Mouse (Mus musculus) MEL (cell line): ENCODE measurements around the gene Fbxo10. TPM values are rescaled to one million over a fixed set of nuclear protein-coding genes. Genes with fewer than 3 reads are reported as not detected.
"Not testable (repeated sequence)": the region's sequence is repeated elsewhere in the genome, so short reads cannot be mapped to it uniquely, and the experiment has no call there.

Experiments used
- DNase-seq: peaks from one replicate; pipeline ENCODE4 v3.0.0; 2011; ENCODE audit warnings: low read depth, low spot score
- H3K27ac ChIP-seq: 2 replicates; pipeline ENCODE4 v1.5.1; 2012; ENCODE audit warnings: low read depth, mild to moderate bottlenecking, control low read depth, low read length, moderate library complexity; ENCODE audit not compliant: control insufficient read depth
- H3K27me3 ChIP-seq, 2 experiments: fragments of 150-350 bp in 1 of 2; sonication (generic) in 1 of 2; 2 replicates each; pipeline ENCODE4 v1.6.1; 2012; ENCODE audit warnings: low read length in 2 of 2, mild to moderate bottlenecking in 2 of 2, improper control_type of control experiment in 1 of 2, moderate library complexity in 1 of 2; ENCODE audit not compliant: insufficient read depth in 2 of 2, control insufficient read depth in 1 of 2
- H3K36me3 ChIP-seq, 2 experiments: 2 replicates each; pipeline ENCODE4 v1.6.1; 2012 to 2014; ENCODE audit warnings: low read length in 2 of 2, improper control_type of control experiment in 1 of 2, inconsistent platforms in 1 of 2, mild to moderate bottlenecking in 1 of 2; ENCODE audit not compliant: insufficient read depth in 2 of 2, control insufficient read depth in 1 of 2
- H3K4me1 ChIP-seq, 2 experiments: fragments of 150-350 bp in 1 of 2; sonication (generic) in 1 of 2; 2 replicates each; pipeline ENCODE4 v1.6.1; 2012; ENCODE audit warnings: low read length in 2 of 2, improper control_type of control experiment in 1 of 2, mild to moderate bottlenecking in 1 of 2; ENCODE audit not compliant: insufficient read depth in 2 of 2, control insufficient read depth in 1 of 2
- H3K4me3 ChIP-seq, 2 experiments: fragments of 150-350 bp in 1 of 2; sonication (generic) in 1 of 2; 2 replicates each; pipeline ENCODE4 v1.5.1; 2012; ENCODE audit warnings: low read depth in 2 of 2, low read length in 2 of 2, mild to moderate bottlenecking in 2 of 2, moderate library complexity in 2 of 2, control low read depth in 1 of 2, improper control_type of control experiment in 1 of 2; ENCODE audit not compliant: control insufficient read depth in 1 of 2, insufficient read depth in 1 of 2
- H3K79me2 ChIP-seq: 2 replicates; pipeline ENCODE4 v1.6.1; 2012; ENCODE audit warnings: mild to moderate bottlenecking, low read length, moderate library complexity; ENCODE audit not compliant: control insufficient read depth, poor library complexity, insufficient read depth
- H3K9ac ChIP-seq: 2 replicates; pipeline ENCODE4 v1.6.1; 2012; ENCODE audit warnings: low read depth, mild to moderate bottlenecking, control low read depth, low read length, moderate library complexity; ENCODE audit not compliant: control insufficient read depth, poor library complexity, severe bottlenecking
- H3K9me3 ChIP-seq: fragments of 150-350 bp; sonication (generic); replicated peaks from 2 replicates; pipeline ENCODE4 v1.6.1; 2012; ENCODE audit warnings: mild to moderate bottlenecking, low read length, improper control_type of control experiment, moderate library complexity; ENCODE audit not compliant: insufficient read depth
- ELF1 ChIP-seq: IDR thresholded peaks from 2 replicates; pipeline ENCODE4 v1.6.1; 2014; ENCODE audit warnings: low read depth, mild to moderate bottlenecking, inconsistent platforms, low read length, improper control_type of control experiment, moderate library complexity
- ETS1 ChIP-seq: IDR thresholded peaks from 2 replicates; pipeline ENCODE4 v1.6.1; 2012; ENCODE audit warnings: low read depth, mild to moderate bottlenecking, inconsistent platforms, low read length, improper control_type of control experiment, moderate library complexity
- MAX ChIP-seq: IDR thresholded peaks from 2 replicates; pipeline ENCODE4 v1.6.1; 2011; ENCODE audit warnings: low read length, improper control_type of control experiment
- MXI1 ChIP-seq: IDR thresholded peaks from 2 replicates; pipeline ENCODE4 v1.6.1; 2011; ENCODE audit warnings: mild to moderate bottlenecking, low read depth, low read length, improper control_type of control experiment
- NRF1 ChIP-seq: IDR thresholded peaks from 2 replicates; pipeline ENCODE4 v1.6.1; 2014; ENCODE audit warnings: low read depth, mild to moderate bottlenecking, inconsistent platforms, low read length, improper control_type of control experiment, moderate library complexity; ENCODE audit not compliant: poor library complexity, insufficient read depth, severe bottlenecking
- TAL1 ChIP-seq: IDR thresholded peaks from 2 replicates; pipeline ENCODE4 v1.6.1; 2012; ENCODE audit warnings: mild to moderate bottlenecking, inconsistent platforms, low read length, moderate library complexity, mixed read lengths
- UBTF ChIP-seq: IDR thresholded peaks from 2 replicates; pipeline ENCODE4 v1.6.1; 2012; ENCODE audit warnings: low read depth, mild to moderate bottlenecking, inconsistent platforms, low read length, improper control_type of control experiment, moderate library complexity, borderline replicate concordance; ENCODE audit not compliant: insufficient read depth
- USF1 ChIP-seq: IDR thresholded peaks from 2 replicates; pipeline ENCODE4 v1.6.1; 2014; ENCODE audit warnings: low read depth, mild to moderate bottlenecking, inconsistent platforms, low read length, improper control_type of control experiment, moderate library complexity
- polyA plus RNA-seq, 2 experiments: library from polyadenylated mRNA; stranded (reverse) in 1 of 2; unstranded in 1 of 2; fragments of >175 nt in 1 of 2; fragments of >200 nt in 1 of 2; gene quantifications; 2 replicates each; pipeline versions ENCODE4 v1.2.1 to v1.2.4; 2012; ENCODE audit warnings: low replicate concordance in 2 of 2, low read depth in 1 of 2; ENCODE audit not compliant: insufficient read length in 2 of 2, insufficient read depth in 1 of 2, missing spikeins in 1 of 2
- total RNA-seq: library from RNA; depleted of rRNA; stranded (reverse); fragments of 300-350 nt; gene quantifications from 2 replicates; pipeline ENCODE4 v1.2.3, GENCODE M21; 2012

Gene Fbxo10
- total and polyA plus RNA-seq, 3 experiments, result 2.2 to 6.5 TPM; not detected in 1

DNA sequence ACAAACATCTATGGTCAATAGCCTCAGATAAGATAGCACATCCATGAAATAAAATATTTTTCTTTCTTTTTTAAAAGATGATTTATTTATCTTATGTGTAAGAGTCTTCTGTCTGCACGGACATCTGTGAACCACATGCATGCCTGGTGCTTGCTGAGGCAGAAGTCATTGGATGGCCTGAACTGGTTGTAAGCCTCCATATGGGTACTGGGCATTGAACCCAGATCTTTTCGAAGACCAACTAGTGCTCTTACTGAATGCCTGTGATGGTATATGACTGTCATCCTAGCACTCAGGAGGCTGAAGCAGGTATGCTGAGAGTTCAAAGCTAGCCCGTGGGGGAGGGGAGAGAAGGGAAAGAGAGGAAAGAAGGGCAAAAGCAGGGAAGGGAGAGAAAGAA is 86.3 kb downstream of the Fbxo10 start:
- no peaks in the 10 kb centered on the region for H3K9me3 ChIP-seq
- no peak for TF ChIP-seq NRF1
- no peak for TF ChIP-seq UBTF
- no peak for TF ChIP-seq ETS1
- TF ChIP-seq, all 39 proteins: peak for 0
- Histone ChIP-seq H3K36me3 (no peaks in the 10 kb centered on the region), H3K4me3 (no peak overlapping the region), H3K27ac (no peak overlapping the region), H3K4me1 (no peaks in the 10 kb centered on the region; a peak in 1 of 4 replicates), H3K27me3 (no peaks in the 10 kb centered on the region), H3K9ac (no peak overlapping the region), H3K79me2 (no peaks in the 10 kb centered on the region)
- DNase-seq, result no peak

GRCm38 (mm10) chr4:44994776-44995175 is 89.6 kb downstream of the Fbxo10 start:
- Histone ChIP-seq H3K79me2 (no peaks in the 10 kb centered on the region), H3K27me3 (no peaks in the 10 kb centered on the region), H3K36me3 (no peaks in the 10 kb centered on the region), H3K9me3 (no peaks in the 10 kb centered on the region), H3K4me3 (no peak overlapping the region), H3K4me1 (no peaks in the 10 kb centered on the region; a peak in 1 of 4 replicates), H3K9ac (no peak overlapping the region), H3K27ac (no peak overlapping the region)
- no peak for DNase-seq
- no peak for TF ChIP-seq ELF1
- TF ChIP-seq MXI1, result no peak
- no peak for TF ChIP-seq MAX
- TF ChIP-seq USF1, result no peak

- peak; percentile 57 for DNase-seq
- no peaks in the 10 kb centered on the region for H3K27me3 ChIP-seq
- H3K79me2 ChIP-seq, result no peaks in the 10 kb centered on the region
- no peaks in the 10 kb centered on the region; a peak in 1 of 4 replicates for H3K4me1 ChIP-seq
- no peak for TF ChIP-seq ELF1
- TF ChIP-seq TAL1, result peak; percentile 84
- H3K9ac ChIP-seq, result no peak overlapping the region
- H3K9me3 ChIP-seq, result no peaks in the 10 kb centered on the region
- no peak overlapping the region for H3K4me3 ChIP-seq
- H3K36me3 ChIP-seq, result no peaks in the 10 kb centered on the region
- H3K27ac ChIP-seq, result no peak overlapping the region
Observed at GRCm38 (mm10) chr4:44993847-44994246, 90.6 kb downstream of the Fbxo10 start.

DNA sequence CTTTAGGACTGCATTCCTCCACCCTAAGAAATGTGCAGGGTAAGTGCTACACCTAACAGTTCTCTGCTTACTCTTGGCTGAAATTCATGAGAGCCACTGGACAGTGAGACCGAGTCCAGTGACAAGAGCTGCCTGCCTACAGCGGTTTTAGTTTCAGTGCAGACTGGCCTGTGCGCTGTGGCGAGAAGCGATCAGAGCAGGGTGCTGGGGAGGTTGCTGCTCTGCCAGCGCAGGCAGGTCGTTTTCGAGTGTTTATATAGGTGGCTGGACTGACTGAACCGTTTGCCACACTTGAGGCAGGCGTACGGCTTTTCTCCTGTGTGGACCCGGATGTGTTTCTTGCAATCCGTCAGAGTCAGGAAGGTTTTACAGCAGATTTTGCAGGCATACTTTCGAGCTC is 91.2 kb downstream of the Fbxo10 start:
- H3K36me3 ChIP-seq, DNase-seq, H3K9ac ChIP-seq, H3K27ac ChIP-seq, H3K4me3 ChIP-seq, H3K4me1 ChIP-seq, H3K9me3 ChIP-seq, H3K27me3 ChIP-seq, H3K79me2 ChIP-seq: not testable (repeated sequence)

- H3K36me3 ChIP-seq, H3K27ac ChIP-seq: not testable (repeated sequence)
Observed at GRCm38 (mm10) chr4:44992330-44992729, 92.1 kb downstream of the Fbxo10 start.

More at GRCm38 (mm10) chr4:44992330-44992729, 92.1 kb downstream of the Fbxo10 start:
- H3K27me3 ChIP-seq, H3K79me2 ChIP-seq, DNase-seq, H3K9me3 ChIP-seq, H3K9ac ChIP-seq, H3K4me1 ChIP-seq, H3K4me3 ChIP-seq: not testable (repeated sequence)
